Mouse (Mus musculus): ENCODE measurements around the gene Mfsd4b2. TPM values are rescaled to one million over a fixed set of nuclear protein-coding genes. Genes with fewer than 3 reads are reported as not detected.
"Not testable (repeated sequence)": the region's sequence is repeated elsewhere in the genome, so short reads cannot be mapped to it uniquely, and the experiment has no call there.

Mfsd4b2 gene
- polyA plus RNA-seq, 1 experiment: not detected

- WGBS: 31% methylated on average over 4 of the region's 4 CpGs
- no peak overlapping the region for H3K27ac ChIP-seq (ENCODE audit: insufficient read depth, low read length)
- no peak overlapping the region for H3K4me3 ChIP-seq (ENCODE audit: extremely low read depth, insufficient read depth, insufficient read length)
- H3K4me1 ChIP-seq (ENCODE audit: control insufficient read depth, insufficient read depth, insufficient read length): peaks cover 2% of the 10 kb centered on the region; the same call in 1 of the 2 replicates
- DNase-seq (ENCODE audit: low read depth in 1 of 2, low spot score in 2 of 2): no peak
- H3K27me3 ChIP-seq (ENCODE audit: control insufficient read depth, insufficient read depth, low read length): no peaks in the 10 kb centered on the region; the same call in 1 of the 2 replicates
- H3K36me3 ChIP-seq (ENCODE audit: control insufficient read depth, insufficient read depth, low read length): no peaks in the 10 kb centered on the region
- TF ChIP-seq CTCF (IDR thresholded peaks at IDR 0.05; ENCODE audit: extremely low read depth, insufficient read depth, insufficient read length, insufficient replicate concordance) (no peak), POLR2A (IDR thresholded peaks at IDR 0.05; ENCODE audit: low read depth, low read length) (no peak)
Observed at GRCm38 (mm10) chr10:39958266-39958665, 31.5 kb upstream of the Mfsd4b2 start.

GRCm38 (mm10) chr10:39956340-39956878, 29.7 kb upstream of the Mfsd4b2 start:
- 60% methylated on average over 2 of the region's 2 CpGs for WGBS
- no peak for DNase-seq (ENCODE audit: low read depth in 1 of 2, low spot score in 2 of 2)
- Histone ChIP-seq H3K27me3 (ENCODE audit: control insufficient read depth, insufficient read depth, low read length) (no peaks in the 10 kb centered on the region; the same call in 1 of the 2 replicates), H3K4me3 (ENCODE audit: extremely low read depth, insufficient read depth, insufficient read length) (no peak overlapping the region), H3K4me1 (ENCODE audit: control insufficient read depth, insufficient read depth, insufficient read length) (peaks cover 2% of the 10 kb centered on the region; the same call in 1 of the 2 replicates), H3K27ac (ENCODE audit: insufficient read depth, low read length) (no peak overlapping the region), H3K36me3 (ENCODE audit: control insufficient read depth, insufficient read depth, low read length) (no peaks in the 10 kb centered on the region)
- TF ChIP-seq CTCF (IDR thresholded peaks at IDR 0.05; ENCODE audit: extremely low read depth, insufficient read depth, insufficient read length, insufficient replicate concordance): no peak
- no peak for TF ChIP-seq POLR2A (IDR thresholded peaks at IDR 0.05; ENCODE audit: low read depth, low read length)

GRCm38 (mm10) chr10:39955163-39955562, 28.4 kb upstream of the Mfsd4b2 start:
- Histone ChIP-seq H3K36me3 (ENCODE audit: control insufficient read depth, insufficient read depth, low read length) (no peaks in the 10 kb centered on the region), H3K27me3 (ENCODE audit: control insufficient read depth, insufficient read depth, low read length) (no peaks in the 10 kb centered on the region; the same call in 1 of the 2 replicates), H3K4me3 (ENCODE audit: extremely low read depth, insufficient read depth, insufficient read length) (no peak overlapping the region), H3K27ac (ENCODE audit: insufficient read depth, low read length) (no peak overlapping the region), H3K4me1 (ENCODE audit: control insufficient read depth, insufficient read depth, insufficient read length) (peaks cover 2% of the 10 kb centered on the region; the same call in 1 of the 2 replicates)
- no peak for TF ChIP-seq POLR2A (IDR thresholded peaks at IDR 0.05; ENCODE audit: low read depth, low read length)
- no peak for TF ChIP-seq CTCF (IDR thresholded peaks at IDR 0.05; ENCODE audit: extremely low read depth, insufficient read depth, insufficient read length, insufficient replicate concordance)
- no peak for DNase-seq (ENCODE audit: low read depth in 1 of 2, low spot score in 2 of 2)
- WGBS: 83% methylated on average over 2 of the region's 2 CpGs

GRCm38 (mm10) chr10:39949377-39949954, 22.7 kb upstream of the Mfsd4b2 start:
- TF ChIP-seq POLR2A (IDR thresholded peaks at IDR 0.05; ENCODE audit: low read depth, low read length): no peak
- no peak for TF ChIP-seq CTCF (IDR thresholded peaks at IDR 0.05; ENCODE audit: extremely low read depth, insufficient read depth, insufficient read length, insufficient replicate concordance)
- H3K4me3 ChIP-seq (ENCODE audit: extremely low read depth, insufficient read depth, insufficient read length): no peak overlapping the region
- H3K27me3 ChIP-seq (ENCODE audit: control insufficient read depth, insufficient read depth, low read length): no peaks in the 10 kb centered on the region
- no peak overlapping the region for H3K27ac ChIP-seq (ENCODE audit: insufficient read depth, low read length)
- no peaks in the 10 kb centered on the region for H3K4me1 ChIP-seq (ENCODE audit: control insufficient read depth, insufficient read depth, insufficient read length)
- no peaks in the 10 kb centered on the region for H3K36me3 ChIP-seq (ENCODE audit: control insufficient read depth, insufficient read depth, low read length)
- no peak for DNase-seq (ENCODE audit: low read depth in 1 of 2, low spot score in 2 of 2)
- 91% methylated on average over 2 of the region's 2 CpGs for WGBS

- H3K27ac ChIP-seq (ENCODE audit: insufficient read depth, low read length); H3K36me3 ChIP-seq (ENCODE audit: control insufficient read depth, insufficient read depth, low read length); H3K4me3 ChIP-seq (ENCODE audit: extremely low read depth, insufficient read depth, insufficient read length); H3K4me1 ChIP-seq (ENCODE audit: control insufficient read depth, insufficient read depth, insufficient read length); H3K27me3 ChIP-seq (ENCODE audit: control insufficient read depth, insufficient read depth, low read length); DNase-seq (ENCODE audit: low read depth in 1 of 2, low spot score in 2 of 2): not testable (repeated sequence)
- 92% methylated on average over 3 of the region's 3 CpGs for WGBS
Observed at GRCm38 (mm10) chr10:39947195-39947594, 20.5 kb upstream of the Mfsd4b2 start.

- Histone ChIP-seq H3K27me3 (ENCODE audit: control insufficient read depth, insufficient read depth, low read length) (no peaks in the 10 kb centered on the region), H3K4me1 (ENCODE audit: control insufficient read depth, insufficient read depth, insufficient read length) (no peaks in the 10 kb centered on the region), H3K36me3 (ENCODE audit: control insufficient read depth, insufficient read depth, low read length) (no peaks in the 10 kb centered on the region), H3K27ac (ENCODE audit: insufficient read depth, low read length) (no peak overlapping the region), H3K4me3 (ENCODE audit: extremely low read depth, insufficient read depth, insufficient read length) (no peak overlapping the region)
- TF ChIP-seq CTCF (IDR thresholded peaks at IDR 0.05; ENCODE audit: extremely low read depth, insufficient read depth, insufficient read length, insufficient replicate concordance) (no peak), POLR2A (IDR thresholded peaks at IDR 0.05; ENCODE audit: low read depth, low read length) (no peak)
- WGBS: 43% methylated on average over 7 of the region's 7 CpGs
- no peak for DNase-seq (ENCODE audit: low read depth in 1 of 2, low spot score in 2 of 2)
Observed at GRCm38 (mm10) chr10:39936553-39936952, 9.8 kb upstream of the Mfsd4b2 start.

GRCm38 (mm10) chr10:39924556-39924955, 2.2 kb downstream of the Mfsd4b2 start:
- not testable (repeated sequence) for DNase-seq (ENCODE audit: low read depth in 1 of 2, low spot score in 2 of 2); H3K27ac ChIP-seq (ENCODE audit: insufficient read depth, low read length); H3K4me3 ChIP-seq (ENCODE audit: extremely low read depth, insufficient read depth, insufficient read length); H3K4me1 ChIP-seq (ENCODE audit: control insufficient read depth, insufficient read depth, insufficient read length); H3K36me3 ChIP-seq (ENCODE audit: control insufficient read depth, insufficient read depth, low read length); H3K27me3 ChIP-seq (ENCODE audit: control insufficient read depth, insufficient read depth, low read length)
- 76% methylated on average over 8 of the region's 8 CpGs for WGBS

All from spleen, adult 2 months (tissue).